Mouse (Mus musculus) limb, embryonic 15.5 days (tissue): ENCODE measurements at regions not wholly inside any gene's neighbourhood (a gene's known extent, or its start where the extent isn't known, plus 50 kb on each side); places are given as distances from the start of the nearest gene placed in this dataset.
A peak's percentile ranks its signal among the peaks of the same experiment; 100 is the strongest.

Source experiments
- ATAC-seq: fragments of 200-750 bp; cut with Nextera tagmentation; 2 replicates; pipeline ENCODE4 v1.8.0; 2017; ENCODE audit warnings: low read depth, moderate TSS enrichment; ENCODE audit not compliant: insufficient number of reproducible peaks, low FRiP score, low TSS enrichment
- H3K27ac ChIP-seq: fragments of 300-500 bp; sonication (generic); 2 replicates; pipeline ENCODE4 v1.5.1; 2015; ENCODE audit warnings: moderate library complexity, mild to moderate bottlenecking, inconsistent platforms
- H3K27me3 ChIP-seq: fragments of 300-500 bp; sonication (generic); 2 replicates; pipeline ENCODE4 v1.6.1; 2015; ENCODE audit warnings: inconsistent platforms
- H3K36me3 ChIP-seq: fragments of 300-500 bp; sonication (generic); 2 replicates; pipeline ENCODE4 v1.6.1; 2015; ENCODE audit warnings: inconsistent platforms
- H3K4me1 ChIP-seq: fragments of 300-500 bp; sonication (generic); 2 replicates; pipeline ENCODE4 v1.6.1; 2015; ENCODE audit warnings: inconsistent platforms
- H3K4me2 ChIP-seq: fragments of 300-500 bp; sonication (generic); 2 replicates; pipeline ENCODE4 v1.6.1; 2015; ENCODE audit warnings: mild to moderate bottlenecking, inconsistent platforms
- H3K4me3 ChIP-seq: fragments of 300-500 bp; sonication (generic); 2 replicates; pipeline ENCODE4 v1.5.1; 2015; ENCODE audit warnings: mild to moderate bottlenecking, inconsistent platforms
- H3K9ac ChIP-seq: fragments of 300-500 bp; sonication (generic); 2 replicates; pipeline ENCODE4 v1.6.1; 2015; ENCODE audit warnings: inconsistent platforms
- H3K9me3 ChIP-seq: fragments of 300-500 bp; sonication (generic); 2 replicates; pipeline ENCODE4 v1.6.1; 2016; ENCODE audit warnings: inconsistent platforms
- WGBS: fragments of 180-500 bp; shearing (Covaris S2); methylation state at CpG from one replicate; pipeline ENCODE4 v1.1.7; 2015; 5-methylcytosine and 5-hydroxymethylcytosine counted together

- no peak for ATAC-seq
- 34% methylated on average over 12 of the region's 12 CpGs for WGBS
- H3K9ac ChIP-seq = no peak overlapping the region
- no peaks in the 10 kb centered on the region for H3K27me3 ChIP-seq
- H3K9me3 ChIP-seq = no peaks in the 10 kb centered on the region
- no peaks in the 10 kb centered on the region for H3K36me3 ChIP-seq
- H3K4me3 ChIP-seq = no peak overlapping the region
- no peak overlapping the region; the same call in 1 of the 2 replicates for H3K27ac ChIP-seq
- peaks cover 5% of the 10 kb centered on the region; the same call in 1 of the 2 replicates for H3K4me1 ChIP-seq
- 0 out of 2 replicates have a peak overlapping the region, but pooled peaks have one; percentile 10 for H3K4me2 ChIP-seq
Observed at GRCm38 (mm10) chr6:52078530-52079340, 66.4 kb upstream of the Skap2 start.

GRCm38 (mm10) chr6:52076179-52076932 is 64.0 kb upstream of the Skap2 start:
- Histone ChIP-seq H3K4me2 (peak overlapping the region; percentile 21; the same call in 1 of the 2 replicates), H3K9ac (no peak overlapping the region), H3K27me3 (no peaks in the 10 kb centered on the region; the same call in 1 of the 2 replicates), H3K4me3 (no peak overlapping the region), H3K4me1 (peaks cover 5% of the 10 kb centered on the region; the same call in 1 of the 2 replicates), H3K9me3 (no peaks in the 10 kb centered on the region), H3K36me3 (no peaks in the 10 kb centered on the region), H3K27ac (no peak overlapping the region)
- no peak for ATAC-seq
- WGBS = 29% methylated on average over 15 of the region's 15 CpGs

DNA sequence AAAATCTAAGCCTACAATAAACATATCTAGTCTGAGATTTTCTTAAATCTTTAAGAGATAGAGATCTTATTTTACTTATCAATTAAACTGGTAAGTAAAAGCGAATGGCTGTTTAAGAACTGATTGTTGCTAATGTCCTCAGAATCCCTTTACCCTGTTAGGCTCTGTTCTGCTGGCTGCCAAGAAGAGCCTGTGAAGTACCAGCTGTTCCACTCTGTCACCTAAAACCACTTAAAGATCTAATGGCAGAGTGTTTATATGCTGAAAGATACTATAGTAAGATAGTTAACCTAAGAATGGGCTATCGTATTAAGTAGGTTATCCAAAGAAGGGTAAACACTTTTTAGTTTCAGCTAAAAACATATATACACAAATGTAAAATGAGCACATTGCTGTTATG is 62.6 kb upstream of the Skap2 start:
- no peaks in the 10 kb centered on the region; the same call in 1 of the 2 replicates for H3K27me3 ChIP-seq
- H3K9ac ChIP-seq = no peak overlapping the region
- no peaks in the 10 kb centered on the region for H3K9me3 ChIP-seq
- WGBS = 82% methylated on average over 2 of the region's 2 CpGs
- ATAC-seq = no peak
- no peaks in the 10 kb centered on the region for H3K36me3 ChIP-seq
- H3K27ac ChIP-seq = no peak overlapping the region
- H3K4me3 ChIP-seq = no peak overlapping the region
- H3K4me2 ChIP-seq = no peak overlapping the region
- H3K4me1 ChIP-seq = peaks cover 5% of the 10 kb centered on the region; the same call in 1 of the 2 replicates

DNA sequence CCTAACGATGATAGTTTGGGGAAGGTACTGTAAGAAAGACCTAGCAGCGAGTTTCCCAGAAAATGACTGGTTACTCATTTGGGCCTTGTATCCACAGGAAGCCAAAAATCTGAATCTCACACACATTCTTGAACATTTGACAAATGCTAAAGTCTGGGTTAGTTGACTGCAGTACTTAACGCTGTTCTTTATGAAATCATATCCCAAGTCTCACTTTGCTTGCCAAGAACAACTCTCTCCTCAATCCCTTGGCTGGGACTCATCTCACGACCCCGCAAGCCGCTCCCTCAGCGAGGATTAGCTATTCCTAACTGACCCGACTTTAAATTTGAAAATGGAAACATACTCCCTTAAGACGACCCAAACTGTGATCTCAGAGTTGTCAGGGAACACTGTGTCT is 54.8 kb upstream of the Skap2 start:
- WGBS = 46% methylated on average over 9 of the region's 9 CpGs
- H3K27me3 ChIP-seq = no peaks in the 10 kb centered on the region; the same call in 1 of the 2 replicates
- no peaks in the 10 kb centered on the region for H3K9me3 ChIP-seq
- no peak overlapping the region for H3K9ac ChIP-seq
- H3K4me2 ChIP-seq = no peak overlapping the region
- no peak overlapping the region for H3K27ac ChIP-seq
- peaks cover 7% of the 10 kb centered on the region for H3K4me1 ChIP-seq
- H3K4me3 ChIP-seq = no peak overlapping the region
- H3K36me3 ChIP-seq = no peaks in the 10 kb centered on the region
- ATAC-seq = no peak

GRCm38 (mm10) chr6:52065652-52066051 is 53.3 kb upstream of the Skap2 start:
- ATAC-seq = no peak
- H3K4me3 ChIP-seq = no peak overlapping the region
- H3K4me1 ChIP-seq = peaks cover 7% of the 10 kb centered on the region
- no peak overlapping the region for H3K27ac ChIP-seq
- WGBS = 90% methylated on average over 10 of the region's 10 CpGs
- no peaks in the 10 kb centered on the region for H3K36me3 ChIP-seq
- no peak overlapping the region for H3K9ac ChIP-seq
- peaks cover 9% of the 10 kb centered on the region; the same call in 1 of the 2 replicates for H3K27me3 ChIP-seq
- H3K9me3 ChIP-seq = no peaks in the 10 kb centered on the region
- H3K4me2 ChIP-seq = no peak overlapping the region

- Histone ChIP-seq H3K4me2 (no peak overlapping the region), H3K4me3 (no peak overlapping the region), H3K9ac (no peak overlapping the region), H3K4me1 (peaks cover 7% of the 10 kb centered on the region), H3K27me3 (peaks cover 21% of the 10 kb centered on the region), H3K36me3 (no peaks in the 10 kb centered on the region), H3K27ac (peak overlapping the region; percentile 1; the same call in 1 of the 2 replicates), H3K9me3 (no peaks in the 10 kb centered on the region)
- ATAC-seq = 0 out of 2 replicates have a peak, but pooled peaks have one; percentile 52
- 42% methylated on average over 13 of the region's 13 CpGs for WGBS
Observed at GRCm38 (mm10) chr6:52064176-52065015, 52.0 kb upstream of the Skap2 start.
